Mouse (Mus musculus): ENCODE data around the gene Gm8374.
"Not testable (repeated sequence)": the region's sequence is repeated elsewhere in the genome, so short reads cannot be mapped to it uniquely, and the experiment has no call there.

Gene Gm8374

DNA sequence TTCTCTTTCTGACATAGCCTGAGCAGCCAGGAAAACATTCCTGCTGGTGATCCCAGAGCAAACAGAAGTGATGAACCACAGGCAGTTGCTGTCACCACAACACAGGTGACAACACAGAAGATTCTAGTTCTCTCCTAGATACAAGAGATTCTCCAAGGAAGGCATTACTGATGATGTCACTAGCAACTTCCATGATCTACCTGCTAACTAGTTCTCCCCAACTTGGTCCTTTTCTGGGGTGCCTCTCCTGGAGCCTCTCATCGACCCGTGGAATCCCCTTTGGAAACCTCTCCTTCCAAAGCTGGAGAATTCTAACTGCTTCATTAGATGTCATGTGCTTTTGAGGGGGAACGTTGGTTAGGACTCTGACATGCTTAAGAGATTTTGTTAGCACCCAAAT is at the start of gene Gm8374:
TSS of gene Gm8374 (minus strand) at position 101 of the 400 bp plus-strand sequence.
- DNase-seq (ENCODE audit: extremely low read depth, low read depth) = not testable (repeated sequence)

DNA sequence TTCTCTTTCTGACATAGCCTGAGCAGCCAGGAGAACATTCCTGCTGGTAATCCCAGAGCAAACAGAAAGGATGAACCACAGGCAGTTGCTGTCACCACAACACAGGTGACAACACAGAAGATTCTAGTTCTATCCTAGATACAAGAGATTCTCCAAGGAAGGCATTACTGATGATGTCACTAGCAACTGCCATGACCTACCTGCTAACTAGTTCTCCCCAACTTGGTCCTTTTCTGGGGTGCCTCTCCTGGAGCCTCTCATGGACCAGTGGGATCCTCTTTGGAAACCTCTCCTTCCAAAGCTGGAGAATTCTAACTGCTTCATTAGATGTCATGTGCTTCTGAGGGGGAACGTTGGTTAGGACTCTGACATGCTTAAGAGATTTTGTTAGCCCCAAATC is 32.6 kb downstream of the Gm8374 start, which contains the start of gene Gm5797:
TSS of gene Gm5797 (minus strand) at position 101 of the 400 bp plus-strand sequence.
- DNase-seq (ENCODE audit: extremely low read depth, low read depth) = not testable (repeated sequence)

DNA sequence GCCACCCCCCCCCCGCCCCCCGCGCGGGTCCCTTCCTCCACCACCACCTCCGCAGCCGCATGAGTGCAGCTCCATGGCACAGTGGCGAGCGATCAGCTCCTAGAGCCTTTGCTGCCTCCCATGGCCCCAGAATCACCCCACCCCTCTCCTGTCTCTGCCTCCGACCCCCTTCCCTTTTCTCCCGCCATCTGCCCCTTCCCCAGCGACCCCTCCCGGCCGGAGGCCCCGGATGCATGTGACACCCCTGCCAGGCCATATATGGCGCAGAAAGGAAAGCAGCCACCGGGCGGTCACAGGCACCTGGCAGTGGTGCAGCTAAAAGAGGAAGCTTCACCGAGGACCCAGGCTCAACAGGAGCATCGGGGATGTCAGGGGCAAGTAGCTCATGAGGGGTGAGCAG is 49.8 kb downstream of the Gm8374 start:
- not testable (repeated sequence) for DNase-seq (ENCODE audit: extremely low read depth, low read depth)

DNA sequence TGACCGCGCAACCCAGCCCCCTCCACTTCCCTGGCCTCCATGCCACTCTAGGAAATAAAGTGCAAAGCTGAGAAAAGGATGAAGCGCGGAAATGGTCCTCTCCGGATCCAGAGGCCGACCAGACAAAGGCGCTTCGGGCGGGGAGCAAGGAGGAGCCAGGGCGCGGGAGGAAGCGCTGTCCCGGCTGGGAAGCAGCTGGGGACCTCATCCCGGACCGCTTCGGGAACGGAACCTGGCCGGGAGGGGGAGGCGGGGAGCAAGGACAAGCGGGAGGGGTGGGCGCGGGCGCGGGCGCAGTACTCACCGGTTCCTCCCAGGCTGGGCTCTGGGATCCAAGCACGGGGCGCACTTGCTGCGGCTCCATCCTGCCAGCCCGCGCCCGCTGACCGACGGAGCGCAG is 50.3 kb downstream of the Gm8374 start, which contains the start of gene Gm3739:
TSS of gene Gm3739 (minus strand) at position 389 of the 400 bp plus-strand sequence.
- DNase-seq (ENCODE audit: extremely low read depth, low read depth) = not testable (repeated sequence)

Measured in MEL-GATA-1-ER (cell line).